Mouse (Mus musculus): ENCODE measurements around the gene Capza2. TPM values are rescaled to one million over a fixed set of nuclear protein-coding genes. Genes with fewer than 3 reads are reported as not detected.

The Capza2 gene
- 1.3 and 2.1 TPM in 2 replicates for polyA plus RNA-seq (2012; rRNA removed; ENCODE audit: low replicate concordance)

GRCm38 (mm10) chr6:17635615-17636284 lies at the start of gene Capza2:
TSS of gene Capza2 (plus strand) at chr6:17636234.

GRCm38 (mm10) chr6:17692647-17693046 lies 56.6 kb downstream of the Capza2 start, which contains the start of gene St7:
TSS of gene St7 (plus strand) at chr6:17692933.

Other genes starting within 250 kb of the Capza2 start
- gene Met, start 172.4 kb upstream of the Capza2 start, polyA plus RNA-seq (2012; rRNA removed; ENCODE audit: low replicate concordance), result 1.5 and 4.7 TPM in 2 replicates
- 2.9 and 4.5 TPM in 2 replicates for gene St7, start 56.7 kb downstream of the Capza2 start, polyA plus RNA-seq (2012; rRNA removed; ENCODE audit: low replicate concordance)

Data from duodenum, adult 2 months (tissue).